Mouse (Mus musculus) liver, postnatal 0 days (tissue): ENCODE data around the gene H2afy2.

Experiments used
- CTCF ChIP-seq: sonication (generic); IDR thresholded peaks from 2 replicates; pipeline ENCODE4 v1.5.1; 2016; ENCODE audit warnings: antibody characterized with exemption, low read depth
- EP300 ChIP-seq: IDR thresholded peaks from 2 replicates; pipeline ENCODE4 v1.6.1; 2016; ENCODE audit warnings: antibody characterized with exemption, low read depth, mild to moderate bottlenecking

DNA sequence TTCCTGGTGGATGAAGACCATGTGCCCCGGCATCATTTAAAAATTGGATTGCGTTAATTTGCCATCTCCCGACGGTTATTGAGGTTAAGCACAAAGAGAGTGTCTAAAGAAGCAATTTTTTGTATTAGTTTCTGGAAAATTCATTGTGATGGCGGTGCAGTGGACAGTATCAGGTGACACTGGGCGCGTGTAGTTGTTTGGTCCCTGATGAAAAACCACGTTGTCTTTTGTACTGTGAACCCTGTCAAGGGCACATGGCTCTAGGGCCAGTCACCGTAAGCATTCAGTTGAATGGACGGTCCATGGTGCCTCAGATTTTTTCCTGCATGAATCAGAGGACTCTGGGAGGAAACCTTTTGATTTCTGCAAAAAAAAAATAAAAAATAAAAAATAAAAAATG, 467 bp upstream of the H2afy2 start:
- TF ChIP-seq CTCF, result no peak
- no peak for TF ChIP-seq EP300
